Mouse (Mus musculus): Measurements from ENCODE around the gene Dohh.

DNA sequence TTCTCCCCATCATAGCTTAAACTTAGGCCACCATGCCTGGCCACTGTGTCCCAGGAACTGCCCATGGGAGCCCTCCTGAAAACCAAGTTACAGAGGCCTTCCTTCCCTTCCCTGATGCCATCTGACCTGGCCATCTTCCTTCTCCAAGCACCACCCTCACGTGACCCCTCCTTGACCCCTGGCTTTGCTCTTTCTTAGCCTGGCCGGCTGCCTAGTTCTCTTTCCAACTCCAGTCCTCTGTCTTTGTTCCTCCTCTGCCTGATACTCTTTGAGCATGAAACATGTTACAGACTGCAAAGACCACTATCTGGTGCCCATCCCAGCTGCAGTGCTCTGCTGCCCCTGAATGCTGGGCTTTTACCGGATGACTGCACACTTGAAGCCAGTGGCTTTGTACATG, 5.1 kb downstream of the Dohh start:
- no peak for TF ChIP-seq CTCF (IDR thresholded peaks at IDR 0.05; ENCODE audit: control insufficient read depth, insufficient read depth, low read length)
- TF ChIP-seq POLR2A (IDR thresholded peaks at IDR 0.05; ENCODE audit: borderline replicate concordance, control insufficient read depth, low read depth, low read length) = no peak

All from bone marrow, adult 2 months (tissue).